Mouse (Mus musculus) liver, embryonic 13.5 days (tissue): ENCODE data around the gene Gna11. TPM values are rescaled to one million over a fixed set of nuclear protein-coding genes. Genes with fewer than 3 reads are reported as not detected.

Experiments used
- ATAC-seq: fragments of 200-750 bp; cut with Nextera tagmentation; 2 replicates; pipeline ENCODE4 v1.8.0; 2017; ENCODE audit warnings: low read depth, mild to moderate bottlenecking, moderate number of reproducible peaks, moderate library complexity
- DNase-seq: peaks from one replicate; pipeline ENCODE4 v3.0.0; 2022
- H3K27ac ChIP-seq: fragments of 300-500 bp; sonication (generic); 2 replicates; pipeline ENCODE4 v1.5.1; 2015; ENCODE audit warnings: moderate library complexity, mild to moderate bottlenecking, inconsistent platforms
- H3K27me3 ChIP-seq: fragments of 300-500 bp; sonication (generic); 2 replicates; pipeline ENCODE4 v1.6.1; 2015; ENCODE audit warnings: mild to moderate bottlenecking, inconsistent platforms
- H3K36me3 ChIP-seq: fragments of 300-500 bp; sonication (generic); 2 replicates; pipeline ENCODE4 v1.6.1; 2015; ENCODE audit warnings: mild to moderate bottlenecking, inconsistent platforms
- H3K4me1 ChIP-seq: fragments of 300-500 bp; sonication (generic); replicated peaks from 2 replicates; pipeline ENCODE4 v1.6.1; 2015; ENCODE audit warnings: inconsistent platforms
- H3K4me2 ChIP-seq: fragments of 300-500 bp; sonication (generic); 2 replicates; pipeline ENCODE4 v1.6.1; 2015; ENCODE audit warnings: inconsistent platforms, mild to moderate bottlenecking, moderate library complexity
- H3K4me3 ChIP-seq: fragments of 300-500 bp; sonication (generic); replicated peaks from 2 replicates; pipeline ENCODE4 v1.5.1; 2015; ENCODE audit warnings: mild to moderate bottlenecking, inconsistent platforms
- H3K9ac ChIP-seq: fragments of 300-500 bp; sonication (generic); 2 replicates; pipeline ENCODE4 v1.6.1; 2015; ENCODE audit warnings: mild to moderate bottlenecking, inconsistent platforms
- H3K9me3 ChIP-seq: fragments of 300-500 bp; sonication (generic); replicated peaks from 2 replicates; pipeline ENCODE4 v1.6.1; 2016; ENCODE audit warnings: inconsistent platforms
- WGBS: fragments of 180-500 bp; shearing (Covaris S2); methylation state at CpG from one replicate; pipeline ENCODE4 v1.1.7; 2015; ENCODE audit not compliant: insufficient replicate concordance; 5-methylcytosine and 5-hydroxymethylcytosine counted together
- microRNA-seq: library from miRNA; unstranded; fragments of <30 nt; microRNA quantifications from one replicate; pipeline ENCODE4, GENCODE M21; 2016
- polyA plus RNA-seq: library from polyadenylated mRNA; unstranded; fragments of >200 nt; fragmentation: Nextera tagmentation; extraction: Ambion mirVana; gene quantifications from 2 replicates; pipeline ENCODE4 v1.2.1, GENCODE M21; 2015

Gene Gna11
- polyA plus RNA-seq, 1 experiment from 2014 or later: 20.0 TPM

DNA sequence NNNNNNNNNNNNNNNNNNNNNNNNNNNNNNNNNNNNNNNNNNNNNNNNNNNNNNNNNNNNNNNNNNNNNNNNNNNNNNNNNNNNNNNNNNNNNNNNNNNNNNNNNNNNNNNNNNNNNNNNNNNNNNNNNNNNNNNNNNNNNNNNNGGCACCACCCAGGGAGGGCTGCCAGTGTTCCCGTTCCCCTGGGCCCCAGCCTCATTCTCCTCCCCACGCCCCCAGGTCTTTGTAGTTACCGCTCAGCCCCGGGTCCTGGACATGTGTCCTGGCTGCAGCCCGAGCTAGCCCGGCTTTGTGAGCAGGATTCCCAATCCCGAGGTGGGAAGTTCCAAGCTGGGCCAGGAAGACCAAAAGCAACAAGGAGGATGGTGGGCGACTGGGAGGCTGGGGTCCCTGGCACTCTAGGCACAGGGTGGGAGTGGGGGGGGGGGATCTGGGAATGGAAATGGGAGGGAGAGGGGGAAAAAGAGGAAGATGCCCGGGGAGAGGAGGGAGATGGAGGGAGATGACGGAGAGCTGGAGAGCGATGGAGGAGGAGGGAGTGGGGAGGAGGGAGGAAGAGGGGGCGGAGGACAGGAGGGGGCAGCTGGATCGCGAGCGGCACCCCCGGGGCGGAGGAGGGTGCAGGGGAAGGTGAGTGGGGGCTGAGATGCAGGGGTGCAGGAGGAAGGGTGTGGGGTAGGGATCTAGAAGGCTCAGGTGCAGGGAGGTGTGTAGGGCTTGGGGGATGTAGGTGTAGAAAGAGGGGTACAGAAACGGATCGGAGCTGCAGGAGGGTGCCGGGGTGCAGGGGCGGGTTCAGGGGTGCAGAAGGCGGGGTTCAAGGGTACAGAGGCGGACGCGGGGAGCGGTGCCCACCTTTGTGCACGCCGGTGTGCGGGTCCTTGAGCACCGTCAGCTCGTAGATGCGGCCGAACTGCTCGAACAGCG, 63.1 kb downstream of the Gna11 start:
- Histone ChIP-seq H3K27ac (no peak overlapping the region), H3K9me3 (no peaks in the 10 kb centered on the region), H3K27me3 (peaks cover 57% of the 10 kb centered on the region), H3K4me3 (peak overlapping the region; percentile 44), H3K36me3 (peaks cover 9% of the 10 kb centered on the region), H3K4me1 (peaks cover 15% of the 10 kb centered on the region), H3K4me2 (peak overlapping the region; percentile 70), H3K9ac (peak overlapping the region; percentile 41; the same call in 1 of the 2 replicates)
- ATAC-seq (0 out of 2 replicates have a peak, but pooled peaks have one; percentile 3), DNase-seq (no peak)
- WGBS: 8% methylated on average over 35 of the region's 35 CpGs

Small RNA genes lying within 50 kb of the gene (microRNA-seq; reads per million reads assigned to microRNA genes)
- not detected for gene Gm25595

Other genes with a start within 250 kb of the Gna11 start
- gene Cactin, start 224.1 kb downstream of the Gna11 start, polyA plus RNA-seq: 29.5 and 33.0 TPM in 2 replicates
- gene Tbxa2r, start 216.5 kb downstream of the Gna11 start, polyA plus RNA-seq: 5.2 and 5.3 TPM in 2 replicates
- not detected in 2 replicates for gene Gipc3, start 201.9 kb downstream of the Gna11 start, polyA plus RNA-seq
- 27.1 and 30.3 TPM in 2 replicates for gene Hmg20b, start 194.7 kb downstream of the Gna11 start, polyA plus RNA-seq
- 12.5 and 13.1 TPM in 2 replicates for gene Mfsd12, start 187.7 kb downstream of the Gna11 start, polyA plus RNA-seq
- gene 4930404N11Rik, start 179.4 kb downstream of the Gna11 start, polyA plus RNA-seq: 1.2 and 1.4 TPM in 2 replicates
- gene Fzr1, start 166.7 kb downstream of the Gna11 start, polyA plus RNA-seq: 89.5 and 94.1 TPM in 2 replicates
- 61.1 and 68.7 TPM in 2 replicates for gene Dohh, start 160.8 kb downstream of the Gna11 start, polyA plus RNA-seq
- gene Gm48551, start 160.7 kb downstream of the Gna11 start, polyA plus RNA-seq: 0.86 and 0.89 TPM in 2 replicates
- gene Gm48552, start 156.2 kb downstream of the Gna11 start, polyA plus RNA-seq: 0.93 TPM in 1 of 2 replicates, not detected in the other
- gene Smim24, start 152.1 kb downstream of the Gna11 start, polyA plus RNA-seq: 1.8 TPM in 2 replicates
- gene Nfic, start 89.6 kb downstream of the Gna11 start, polyA plus RNA-seq: 9.8 and 9.9 TPM in 2 replicates
- gene Celf5, start 62.5 kb downstream of the Gna11 start, polyA plus RNA-seq: 0.13 and 0.15 TPM in 2 replicates
- 41.5 TPM in 2 replicates for gene Ncln, start 48.8 kb downstream of the Gna11 start, polyA plus RNA-seq
- 2.3 and 2.4 TPM in 2 replicates for gene S1pr4, start 45.1 kb downstream of the Gna11 start, polyA plus RNA-seq
- gene Gna15, start 21.0 kb downstream of the Gna11 start, polyA plus RNA-seq: 7.2 and 7.5 TPM in 2 replicates
- gene Aes, start 14.3 kb upstream of the Gna11 start, polyA plus RNA-seq: 201 and 215 TPM in 2 replicates
- gene Tle2, start 29.4 kb upstream of the Gna11 start, polyA plus RNA-seq: 2.3 and 2.7 TPM in 2 replicates
- gene Tle6, start 55.9 kb upstream of the Gna11 start, polyA plus RNA-seq: 7.3 and 7.6 TPM in 2 replicates
- 0.50 and 0.56 TPM in 2 replicates for gene BC025920, start 61.1 kb upstream of the Gna11 start, polyA plus RNA-seq
- 10.7 and 10.9 TPM in 2 replicates for gene Sirt6, start 82.6 kb upstream of the Gna11 start, polyA plus RNA-seq
- gene Ankrd24, start 83.3 kb upstream of the Gna11 start, polyA plus RNA-seq: 1.9 and 2.2 TPM in 2 replicates
- 1.7 and 2.6 TPM in 2 replicates for gene Gm10778, start 103.9 kb upstream of the Gna11 start, polyA plus RNA-seq
- 4.8 and 5.7 TPM in 2 replicates for gene Zfp433, start 159.6 kb upstream of the Gna11 start, polyA plus RNA-seq
- 0.84 and 2.0 TPM in 2 replicates for gene Gm3055, start 226.0 kb upstream of the Gna11 start, polyA plus RNA-seq